Comparison of ENCODE assay signal across 8 mouse cellular contexts in genomic region chr16:31290281-31290680, GRCm38 (mm10). TPM values are rescaled to one million over a fixed set of nuclear protein-coding genes. Genes with fewer than 3 reads are reported as not detected.
DNase-seq lines count a peak whose midpoint lies in the region; ATAC-seq lines count a peak whose summit lies in the region.

No protein-coding gene starts in this region.

- 69% methylated on average over 10 of the region's 10 CpGs for WGBS in hindbrain, embryonic 14.5 days
- 87% methylated on average over 10 of the region's 10 CpGs for WGBS in hindbrain, embryonic 11.5 days
- WGBS in embryonic facial prominence, embryonic 14.5 days = 57% methylated on average over 10 of the region's 10 CpGs
- WGBS in heart, embryonic 14.5 days = 7% methylated on average over 10 of the region's 10 CpGs
- 27% methylated on average over 10 of the region's 10 CpGs for WGBS in stomach, embryonic 15.5 days
- WGBS in hindbrain, embryonic 10.5 days = 90% methylated on average over 10 of the region's 10 CpGs

- no peak overlapping the region for H3K4me3 ChIP-seq in hindbrain, embryonic 14.5 days (replicated peaks; ENCODE audit: low read length)
- H3K4me3 ChIP-seq in hindbrain, embryonic 11.5 days (ENCODE audit: low read depth, low read length) = no peak overlapping the region
- H3K4me3 ChIP-seq in embryonic facial prominence, embryonic 14.5 days (ENCODE audit: low read depth, low read length) = no peak overlapping the region
- no peak overlapping the region for H3K4me3 ChIP-seq in heart, embryonic 14.5 days (ENCODE audit: control insufficient read depth in 1 of 2, insufficient read depth in 1 of 2, low read depth in 1 of 2, low read length in 2 of 2)
- H3K4me3 ChIP-seq in stomach, embryonic 15.5 days (replicated peaks) = no peak overlapping the region
- no peak overlapping the region for H3K4me3 ChIP-seq in hindbrain, embryonic 10.5 days

- no peaks in the 10 kb centered on the region for H3K27me3 ChIP-seq in hindbrain, embryonic 14.5 days (ENCODE audit: control insufficient read depth, insufficient read depth, low read length)
- H3K27me3 ChIP-seq in hindbrain, embryonic 11.5 days (ENCODE audit: control insufficient read depth, insufficient read depth, low read length) = no peaks in the 10 kb centered on the region
- H3K27me3 ChIP-seq in embryonic facial prominence, embryonic 14.5 days (replicated peaks; ENCODE audit: control insufficient read depth, insufficient read depth, low read length) = no peaks in the 10 kb centered on the region
- H3K27me3 ChIP-seq in heart, embryonic 14.5 days (ENCODE audit: control insufficient read depth, insufficient read depth, low read length) = no peaks in the 10 kb centered on the region
- H3K27me3 ChIP-seq in stomach, embryonic 15.5 days (replicated peaks) = no peaks in the 10 kb centered on the region
- H3K27me3 ChIP-seq in hindbrain, embryonic 10.5 days (ENCODE audit: insufficient read depth, poor library complexity, severe bottlenecking) = no peaks in the 10 kb centered on the region

- peak; percentile 56 for DNase-seq in hindbrain, embryonic 14.5 days (ENCODE audit: low spot score)
- DNase-seq in hindbrain, embryonic 11.5 days (ENCODE audit: low spot score) = no peak
- peak; percentile 93 for DNase-seq in embryonic facial prominence, embryonic 14.5 days (ENCODE audit: low spot score)
- DNase-seq in layer of hippocampus, adult 11-12 months (ENCODE audit: low spot score) = peak; percentile 88
- DNase-seq in lung, postnatal 25 days (ENCODE audit: low spot score) = peak; percentile 92
- no peak for DNase-seq in hindbrain, embryonic 10.5 days (ENCODE audit: low spot score)

- no peaks in the 10 kb centered on the region for H3K9me3 ChIP-seq in hindbrain, embryonic 14.5 days (ENCODE audit: control insufficient read depth, low read length)
- H3K9me3 ChIP-seq in hindbrain, embryonic 11.5 days (ENCODE audit: control insufficient read depth, low read length) = no peaks in the 10 kb centered on the region
- H3K9me3 ChIP-seq in embryonic facial prominence, embryonic 14.5 days (ENCODE audit: control insufficient read depth, low read length) = no peaks in the 10 kb centered on the region
- no peaks in the 10 kb centered on the region for H3K9me3 ChIP-seq in heart, embryonic 14.5 days (ENCODE audit: control insufficient read depth, low read length)
- no peaks in the 10 kb centered on the region for H3K9me3 ChIP-seq in stomach, embryonic 15.5 days
- no peaks in the 10 kb centered on the region for H3K9me3 ChIP-seq in hindbrain, embryonic 10.5 days

- H3K27ac ChIP-seq in hindbrain, embryonic 14.5 days = 0 out of 2 replicates have a peak overlapping the region, but pooled peaks have one; percentile 8
- H3K27ac ChIP-seq in hindbrain, embryonic 11.5 days (ENCODE audit: low read depth, low read length) = no peak overlapping the region
- H3K27ac ChIP-seq in embryonic facial prominence, embryonic 14.5 days (replicated peaks; ENCODE audit: low read depth, low read length) = peak overlapping the region; percentile 31; the same call in 1 of the 2 replicates
- peak overlapping the region; percentile 97 for H3K27ac ChIP-seq in heart, embryonic 14.5 days (replicated peaks in 1 of 2; ENCODE audit: control insufficient read depth in 1 of 2, insufficient read depth in 1 of 2, low read depth in 2 of 2, low read length in 2 of 2)
- peak overlapping the region; percentile 79 for H3K27ac ChIP-seq in stomach, embryonic 15.5 days
- no peak overlapping the region for H3K27ac ChIP-seq in hindbrain, embryonic 10.5 days

- H3K4me2 ChIP-seq in hindbrain, embryonic 14.5 days (replicated peaks) = no peak overlapping the region
- no peak overlapping the region for H3K4me2 ChIP-seq in hindbrain, embryonic 11.5 days (replicated peaks; ENCODE audit: low read depth, low read length)
- no peak overlapping the region for H3K4me2 ChIP-seq in embryonic facial prominence, embryonic 14.5 days (ENCODE audit: low read depth, low read length)
- peak overlapping the region; percentile 57 for H3K4me2 ChIP-seq in heart, embryonic 14.5 days (ENCODE audit: low read length)
- H3K4me2 ChIP-seq in stomach, embryonic 15.5 days = 0 out of 2 replicates have a peak overlapping the region, but pooled peaks have one; percentile 3

- ATAC-seq in hindbrain, embryonic 14.5 days (ENCODE audit: low FRiP score) = no peak
- ATAC-seq in hindbrain, embryonic 11.5 days (ENCODE audit: low FRiP score) = no peak
- peak; percentile 63 for ATAC-seq in embryonic facial prominence, embryonic 14.5 days (ENCODE audit: low read depth)
- ATAC-seq in heart, embryonic 14.5 days (ENCODE audit: insufficient number of reproducible peaks, insufficient read depth, low FRiP score, low read depth) = peak; percentile 83
- ATAC-seq in stomach, embryonic 15.5 days (ENCODE audit: insufficient read depth, low FRiP score, low read depth) = peak; percentile 81; the same call in 1 of the 2 replicates

- H3K9ac ChIP-seq in hindbrain, embryonic 14.5 days = no peak overlapping the region
- no peak overlapping the region for H3K9ac ChIP-seq in hindbrain, embryonic 11.5 days (ENCODE audit: low read depth, low read length)
- no peak overlapping the region for H3K9ac ChIP-seq in embryonic facial prominence, embryonic 14.5 days (ENCODE audit: low read depth, low read length)
- peak overlapping the region; percentile 36; the same call in 1 of the 2 replicates for H3K9ac ChIP-seq in heart, embryonic 14.5 days (ENCODE audit: low read length)
- no peak overlapping the region for H3K9ac ChIP-seq in stomach, embryonic 15.5 days

- H3K36me3 ChIP-seq in hindbrain, embryonic 14.5 days (replicated peaks; ENCODE audit: control insufficient read depth, insufficient read depth) = no peaks in the 10 kb centered on the region
- no peaks in the 10 kb centered on the region for H3K36me3 ChIP-seq in hindbrain, embryonic 11.5 days (ENCODE audit: control insufficient read depth, insufficient read depth, low read length)
- H3K36me3 ChIP-seq in embryonic facial prominence, embryonic 14.5 days (ENCODE audit: control insufficient read depth, insufficient read depth, low read length) = no peaks in the 10 kb centered on the region
- no peaks in the 10 kb centered on the region for H3K36me3 ChIP-seq in heart, embryonic 14.5 days (ENCODE audit: control insufficient read depth, insufficient read depth, low read length)
- H3K36me3 ChIP-seq in stomach, embryonic 15.5 days = no peaks in the 10 kb centered on the region
- H3K36me3 ChIP-seq in hindbrain, embryonic 10.5 days = no peaks in the 10 kb centered on the region

- H3K4me1 ChIP-seq in hindbrain, embryonic 14.5 days (replicated peaks; ENCODE audit: control insufficient read depth, insufficient read depth, low read length) = no peaks in the 10 kb centered on the region
- no peaks in the 10 kb centered on the region for H3K4me1 ChIP-seq in hindbrain, embryonic 11.5 days (replicated peaks; ENCODE audit: control insufficient read depth, insufficient read depth, low read length)
- peaks cover 8% of the 10 kb centered on the region for H3K4me1 ChIP-seq in embryonic facial prominence, embryonic 14.5 days (ENCODE audit: control insufficient read depth, insufficient read depth, low read length)
- H3K4me1 ChIP-seq in heart, embryonic 14.5 days (ENCODE audit: control insufficient read depth in 2 of 2, insufficient read depth in 2 of 2, low read length in 2 of 2) = peaks cover 11 to 18% of the 10 kb centered on the region in 2 experiments
- peaks cover 11% of the 10 kb centered on the region; the same call in 1 of the 2 replicates for H3K4me1 ChIP-seq in stomach, embryonic 15.5 days
- H3K4me1 ChIP-seq in hindbrain, embryonic 10.5 days (replicated peaks) = peaks cover 5% of the 10 kb centered on the region; the same call in 1 of the 2 replicates

RNA-seq across cellular contexts. Expression of gene Ppp1r2, which starts 15.2 kb away (rescaled TPM):
- 103 and 107 TPM in 2 replicates for polyA plus RNA-seq in hindbrain, embryonic 14.5 days (2014; fragmentation: Nextera tagmentation; extraction: Ambion mirVana)
- 99.3 and 107 TPM in 2 replicates for polyA plus RNA-seq in hindbrain, embryonic 11.5 days (2014; fragmentation: Nextera tagmentation; extraction: Ambion mirVana)
- polyA plus RNA-seq in embryonic facial prominence, embryonic 14.5 days (2014; fragmentation: Nextera tagmentation; extraction: Ambion mirVana) = 106 TPM in 2 replicates
- 104 and 105 TPM in 2 replicates for polyA plus RNA-seq in heart, embryonic 14.5 days (2014; fragmentation: Nextera tagmentation; extraction: Ambion mirVana)
- polyA plus RNA-seq in stomach, embryonic 15.5 days (2015; fragmentation: Nextera tagmentation; extraction: Ambion mirVana) = 85.9 and 90.5 TPM in 2 replicates
- 99.2 and 99.9 TPM in 2 replicates for polyA plus RNA-seq in hindbrain, embryonic 10.5 days (2016; fragmentation: Nextera tagmentation; extraction: Ambion mirVana)

RNA-seq across cellular contexts. Expression of gene Apod, which starts 24.3 kb away (rescaled TPM):
- 73.7 and 76.7 TPM in 2 replicates for polyA plus RNA-seq in hindbrain, embryonic 14.5 days (2014; fragmentation: Nextera tagmentation; extraction: Ambion mirVana)
- polyA plus RNA-seq in hindbrain, embryonic 11.5 days (2014; fragmentation: Nextera tagmentation; extraction: Ambion mirVana) = 51.1 and 68.0 TPM in 2 replicates
- 63.0 and 64.0 TPM in 2 replicates for polyA plus RNA-seq in embryonic facial prominence, embryonic 14.5 days (2014; fragmentation: Nextera tagmentation; extraction: Ambion mirVana)
- polyA plus RNA-seq in heart, embryonic 14.5 days (2014; fragmentation: Nextera tagmentation; extraction: Ambion mirVana) = 0.19 and 0.53 TPM in 2 replicates
- 0.50 and 0.66 TPM in 2 replicates for polyA plus RNA-seq in stomach, embryonic 15.5 days (2015; fragmentation: Nextera tagmentation; extraction: Ambion mirVana)
- 18.0 and 41.8 TPM in 2 replicates for polyA plus RNA-seq in hindbrain, embryonic 10.5 days (2016; fragmentation: Nextera tagmentation; extraction: Ambion mirVana)

Comparison
In these comparisons a context has a peak if more than half of its experiments do, and no peak if none do; other contexts are left out.
1. DNase-seq: peak in hindbrain, embryonic 14.5 days (single experiment), embryonic facial prominence, embryonic 14.5 days (single experiment), layer of hippocampus, adult 11-12 months (single experiment) and lung, postnatal 25 days (single experiment); none in hindbrain, embryonic 11.5 days (single experiment) and hindbrain, embryonic 10.5 days (single experiment).
2. H3K27ac ChIP-seq: peak in hindbrain, embryonic 14.5 days (single experiment), embryonic facial prominence, embryonic 14.5 days (single experiment), heart, embryonic 14.5 days (2 of 2) and stomach, embryonic 15.5 days (single experiment); none in hindbrain, embryonic 11.5 days (single experiment) and hindbrain, embryonic 10.5 days (single experiment).
3. ATAC-seq: peak in embryonic facial prominence, embryonic 14.5 days (single experiment), heart, embryonic 14.5 days (single experiment) and stomach, embryonic 15.5 days (single experiment); none in hindbrain, embryonic 14.5 days (single experiment) and hindbrain, embryonic 11.5 days (single experiment).
4. H3K4me2 ChIP-seq: peak in heart, embryonic 14.5 days (single experiment) and stomach, embryonic 15.5 days (single experiment); none in hindbrain, embryonic 14.5 days (single experiment), hindbrain, embryonic 11.5 days (single experiment) and embryonic facial prominence, embryonic 14.5 days (single experiment).
5. RNA of gene Apod, which starts 24.3 kb away (polyA plus RNA-seq): 73.7 to 76.7 TPM in hindbrain, embryonic 14.5 days, 51.1 to 68.0 TPM in hindbrain, embryonic 11.5 days, 63.0 to 64.0 TPM in embryonic facial prominence, embryonic 14.5 days and 18.0 to 41.8 TPM in hindbrain, embryonic 10.5 days; 0.19 to 0.53 TPM in heart, embryonic 14.5 days and 0.50 to 0.66 TPM in stomach, embryonic 15.5 days; every median in the first group is over 10 times any median in the second.